Mouse (Mus musculus) brain, embryonic 14.5 days (tissue): ENCODE measurements around the gene Tmem56.

Source experiments
- CTCF ChIP-seq: fragments of 200-500 bp; IDR thresholded peaks from 2 replicates; pipeline ENCODE4 v1.5.1; 2012; ENCODE audit warnings: inconsistent platforms, mild to moderate bottlenecking, moderate library complexity, borderline replicate concordance; ENCODE audit not compliant: insufficient read depth, insufficient read length; ENCODE audit errors: extremely low read depth
- POLR2A ChIP-seq: fragments of 200-500 bp; IDR thresholded peaks from 2 replicates; pipeline ENCODE4 v1.6.1; 2012; ENCODE audit warnings: mild to moderate bottlenecking, inconsistent platforms, borderline replicate concordance; ENCODE audit not compliant: poor library complexity, insufficient read depth, insufficient read length, severe bottlenecking; ENCODE audit errors: extremely low read depth

DNA sequence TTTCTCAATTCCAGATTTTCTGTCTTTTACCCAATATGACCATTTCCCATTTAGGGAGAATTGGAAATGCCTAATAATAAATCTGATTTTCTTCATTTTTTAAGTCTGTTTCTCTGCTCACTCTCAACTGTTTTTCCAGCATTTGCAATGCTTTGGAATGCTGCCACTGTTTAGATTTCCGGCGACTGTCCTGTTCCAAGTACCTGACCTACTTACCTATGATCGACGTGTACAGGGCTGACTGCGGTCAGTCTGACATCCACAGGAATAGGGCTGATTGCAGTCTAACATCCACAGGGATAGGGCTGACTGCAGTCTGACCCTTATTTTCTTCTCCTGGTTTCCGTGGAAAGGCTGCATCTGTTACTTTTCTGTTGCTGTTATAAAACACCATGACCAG, 2.3 kb upstream of the Tmem56 start:
- TF ChIP-seq CTCF: no peak
- no peak for TF ChIP-seq POLR2A
